Mouse (Mus musculus): ENCODE measurements around the gene Tbc1d21. TPM values are rescaled to one million over a fixed set of nuclear protein-coding genes. Genes with fewer than 3 reads are reported as not detected.

Tbc1d21 gene
- total RNA-seq, 2 experiments from 2014 or later, result not detected

DNA sequence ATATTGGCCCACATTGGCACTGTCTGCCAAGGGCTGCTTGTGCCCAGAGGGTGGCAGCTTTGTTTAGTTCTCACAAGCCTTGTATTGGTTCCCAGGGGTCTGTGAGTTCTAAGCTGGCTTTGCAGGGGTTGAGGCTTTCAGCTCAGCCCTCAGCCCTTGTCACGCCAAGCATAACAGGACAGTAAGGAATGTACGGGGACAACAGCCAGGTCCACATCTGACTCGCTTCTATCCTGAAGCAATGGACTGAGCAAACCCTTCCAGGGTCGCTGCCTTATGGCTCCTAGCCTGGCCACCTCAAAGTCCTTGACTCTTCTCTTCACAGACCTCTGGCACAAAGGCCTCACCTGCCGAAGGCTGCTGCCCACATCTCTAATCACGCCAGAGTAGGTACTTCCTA lies 22.5 kb downstream of the Tbc1d21 start:
- ATAC-seq (replicated peaks; ENCODE audit: low FRiP score, low TSS enrichment, poor library complexity, severe bottlenecking), result no peak

DNA sequence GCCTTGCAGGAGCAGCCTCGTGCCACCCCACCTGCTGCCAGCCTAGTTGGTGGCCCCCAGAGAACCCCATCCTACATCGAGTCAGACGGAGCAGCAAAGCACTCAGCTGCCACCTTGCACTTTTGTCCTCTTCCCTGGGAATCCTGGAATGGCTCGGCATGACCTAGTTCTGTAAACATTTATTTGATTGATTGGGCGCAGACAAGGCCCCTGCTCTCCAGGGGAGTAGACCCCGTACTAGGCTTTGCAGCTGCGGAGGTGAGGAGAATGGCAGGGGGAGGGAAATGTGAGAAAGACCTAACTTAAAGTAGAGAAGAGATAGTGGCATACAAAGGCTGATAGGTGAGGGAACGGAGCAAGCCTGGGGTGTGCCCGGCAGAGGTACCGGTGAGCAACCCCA lies 23.8 kb downstream of the Tbc1d21 start:
- no peak for ATAC-seq (replicated peaks; ENCODE audit: low FRiP score, low TSS enrichment, poor library complexity, severe bottlenecking)

DNA sequence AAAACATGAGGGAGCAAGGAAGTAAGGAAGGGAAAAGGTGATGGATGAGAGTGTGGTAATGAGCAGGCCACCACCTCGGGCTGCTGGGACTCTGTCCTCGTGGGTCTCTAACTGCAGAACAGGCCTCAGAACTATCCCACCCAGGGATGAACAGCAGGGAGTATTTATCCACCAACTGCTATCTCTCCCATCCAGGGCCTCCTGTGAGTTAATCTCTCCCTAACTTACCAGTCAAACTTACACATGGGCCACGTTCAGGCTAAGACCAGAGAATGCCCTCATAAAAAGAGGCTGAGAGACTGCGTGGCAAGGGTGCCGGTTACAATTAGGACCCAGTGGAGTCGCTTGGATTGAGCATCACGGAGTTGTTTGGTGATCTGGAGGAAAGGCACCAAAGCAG lies 24.3 kb downstream of the Tbc1d21 start:
- ATAC-seq (replicated peaks; ENCODE audit: low FRiP score, low TSS enrichment, poor library complexity, severe bottlenecking), result no peak

DNA sequence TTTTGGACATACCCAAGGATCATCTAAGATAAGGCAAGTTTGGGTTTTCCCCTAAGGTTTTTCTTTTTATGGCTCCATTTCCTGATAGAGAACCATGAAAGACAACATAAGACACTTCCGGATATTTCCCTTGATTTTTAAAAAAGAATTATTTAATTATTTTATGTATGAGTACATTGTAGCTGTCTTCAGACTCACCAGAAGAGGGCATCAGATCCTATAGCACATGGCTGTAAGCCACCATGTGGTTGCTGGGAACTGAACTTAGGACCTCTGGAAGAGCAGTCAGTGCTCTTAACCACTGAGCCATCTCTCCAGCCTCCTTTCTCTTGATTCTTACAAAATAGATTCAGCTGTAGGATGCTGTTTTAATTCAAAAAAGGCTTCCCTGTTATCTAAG lies 28.5 kb downstream of the Tbc1d21 start:
- no peak for ATAC-seq (replicated peaks; ENCODE audit: low FRiP score, low TSS enrichment, poor library complexity, severe bottlenecking)

GRCm38 (mm10) chr9:58336650-58337281 lies 33.5 kb downstream of the Tbc1d21 start:
- ATAC-seq (replicated peaks; ENCODE audit: low FRiP score, low TSS enrichment, poor library complexity, severe bottlenecking), result no peak

DNA sequence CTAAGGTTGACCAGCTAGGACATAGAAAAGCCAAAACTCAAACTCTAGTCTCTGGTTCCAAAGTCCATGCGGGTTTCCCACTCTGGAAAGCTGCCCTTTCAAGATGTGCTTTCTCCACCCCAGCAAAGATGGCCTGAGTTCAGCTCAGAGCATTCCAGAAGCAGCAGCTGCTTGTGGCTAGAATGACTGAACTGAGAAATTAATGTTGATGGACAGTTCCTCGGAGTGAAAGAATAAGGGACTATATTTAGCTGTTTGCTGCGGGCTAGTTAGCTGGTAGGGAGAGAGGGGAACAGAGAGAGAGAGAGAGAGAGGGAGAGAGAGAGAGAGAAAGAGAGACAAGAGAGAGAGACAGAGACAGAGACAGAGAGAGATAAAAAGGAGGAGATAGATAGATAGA lies 39.0 kb downstream of the Tbc1d21 start:
- ATAC-seq (replicated peaks; ENCODE audit: low FRiP score, low TSS enrichment, poor library complexity, severe bottlenecking), result no peak

- ATAC-seq (replicated peaks; ENCODE audit: low FRiP score, low TSS enrichment, poor library complexity, severe bottlenecking), result no peak
Measured at GRCm38 (mm10) chr9:58330293-58330692, 40.0 kb downstream of the Tbc1d21 start.

DNA sequence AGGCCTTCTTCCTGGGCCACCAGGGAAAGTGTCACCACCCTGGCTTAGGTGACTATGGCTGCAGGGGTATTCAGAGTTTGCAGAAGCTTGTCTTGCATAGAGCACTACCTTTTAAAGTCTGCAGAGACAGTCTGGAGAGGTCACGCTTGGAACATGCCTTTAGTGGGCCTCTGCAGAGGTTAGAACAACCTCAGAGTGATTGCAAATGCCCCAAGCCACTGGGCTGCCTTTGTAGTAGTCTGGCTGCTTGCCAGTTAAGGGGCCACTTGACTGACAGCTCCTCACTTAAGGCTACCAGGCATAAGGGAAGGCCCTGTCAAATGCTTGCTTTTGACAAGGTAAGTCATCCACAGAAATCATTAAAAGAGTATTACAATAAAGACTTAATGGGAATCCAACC lies 42.9 kb downstream of the Tbc1d21 start:
- ATAC-seq (replicated peaks; ENCODE audit: low FRiP score, low TSS enrichment, poor library complexity, severe bottlenecking), result no peak

- no peak for ATAC-seq (replicated peaks; ENCODE audit: low FRiP score, low TSS enrichment, poor library complexity, severe bottlenecking)
Measured at GRCm38 (mm10) chr9:58326477-58327180, 43.6 kb downstream of the Tbc1d21 start.

GRCm38 (mm10) chr9:58321681-58322080 lies 48.6 kb downstream of the Tbc1d21 start:
- ATAC-seq (replicated peaks; ENCODE audit: low FRiP score, low TSS enrichment, poor library complexity, severe bottlenecking), result no peak

- ATAC-seq (replicated peaks; ENCODE audit: low FRiP score, low TSS enrichment, poor library complexity, severe bottlenecking), result no peak
Measured at GRCm38 (mm10) chr9:58318317-58318716, 51.9 kb downstream of the Tbc1d21 start.

- no peak for ATAC-seq (replicated peaks; ENCODE audit: low FRiP score, low TSS enrichment, poor library complexity, severe bottlenecking)
Measured at GRCm38 (mm10) chr9:58317381-58317780, 52.9 kb downstream of the Tbc1d21 start.

DNA sequence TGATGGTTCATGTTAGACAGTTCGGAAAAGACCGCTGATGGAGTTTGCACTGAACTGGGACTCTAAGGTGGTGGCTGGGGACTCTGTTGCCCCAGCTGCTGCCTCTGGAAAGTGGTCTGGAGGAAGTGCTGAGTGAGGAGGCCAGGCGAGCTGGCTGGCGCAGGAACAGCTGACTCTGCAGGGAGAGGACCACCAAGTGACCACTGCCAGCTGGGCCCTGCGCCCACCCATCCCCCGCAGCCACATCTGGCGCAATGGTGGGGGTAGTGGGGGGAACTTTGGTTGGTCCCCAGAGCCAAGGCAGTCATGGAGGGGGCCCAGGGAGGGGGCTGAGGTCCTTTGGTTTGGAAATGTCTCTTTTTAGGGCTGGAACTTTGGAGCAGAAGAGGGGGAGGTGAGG lies 53.5 kb downstream of the Tbc1d21 start:
- no peak for ATAC-seq (replicated peaks; ENCODE audit: low FRiP score, low TSS enrichment, poor library complexity, severe bottlenecking)

DNA sequence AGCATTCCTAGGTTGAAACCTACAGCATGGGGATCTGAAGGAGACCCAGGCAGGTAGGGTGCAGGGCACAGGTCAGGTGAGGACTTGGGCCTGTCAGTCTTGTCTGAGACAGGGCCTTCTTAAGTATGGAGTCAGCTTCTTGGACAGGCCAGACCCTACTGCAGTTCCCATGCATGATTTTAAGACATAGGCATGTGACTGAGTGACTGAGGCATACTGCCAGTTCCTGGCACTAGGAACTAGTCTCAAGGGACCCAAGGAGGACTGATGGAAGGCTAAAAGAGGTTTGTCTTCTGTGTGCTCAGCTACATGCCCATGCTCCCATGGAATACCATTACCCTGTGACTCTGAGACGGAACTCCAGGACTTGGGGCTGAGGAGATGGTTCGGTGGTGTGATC lies 54.4 kb downstream of the Tbc1d21 start:
- no peak for ATAC-seq (replicated peaks; ENCODE audit: low FRiP score, low TSS enrichment, poor library complexity, severe bottlenecking)

DNA sequence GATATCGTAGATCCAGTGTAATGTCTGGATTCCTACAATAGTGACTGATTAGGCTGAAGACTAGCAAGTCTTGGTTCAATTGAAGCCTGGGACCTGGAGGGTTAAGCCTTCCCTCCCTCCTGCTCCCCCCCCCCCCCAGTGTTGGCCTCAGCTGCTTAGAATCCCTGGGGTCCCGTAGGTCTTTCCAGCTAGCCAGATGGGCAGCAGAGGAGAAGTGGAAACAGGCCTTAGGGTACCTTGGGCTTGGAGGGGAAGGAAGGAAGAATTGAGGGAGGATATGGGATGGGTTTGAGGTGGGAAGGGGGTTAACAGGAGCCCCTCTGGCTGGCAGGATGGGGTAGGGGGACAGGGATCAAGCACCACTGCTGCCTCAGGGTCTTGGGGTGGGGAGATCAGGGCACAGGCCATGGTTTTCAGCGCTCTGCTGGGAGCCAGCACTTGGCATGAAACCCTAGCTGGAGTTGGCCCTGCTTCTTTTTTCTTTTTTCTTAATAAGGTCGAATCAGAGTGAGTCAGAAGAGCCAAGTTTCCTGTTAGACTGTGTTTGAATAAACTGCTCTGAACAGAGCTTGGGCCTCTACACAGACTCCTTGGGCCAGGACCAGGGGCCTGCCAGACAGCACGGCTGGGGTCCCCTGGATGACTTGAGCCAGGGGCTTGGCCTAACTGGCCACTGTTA lies 55.4 kb downstream of the Tbc1d21 start:
- no peak for ATAC-seq (replicated peaks; ENCODE audit: low FRiP score, low TSS enrichment, poor library complexity, severe bottlenecking)

DNA sequence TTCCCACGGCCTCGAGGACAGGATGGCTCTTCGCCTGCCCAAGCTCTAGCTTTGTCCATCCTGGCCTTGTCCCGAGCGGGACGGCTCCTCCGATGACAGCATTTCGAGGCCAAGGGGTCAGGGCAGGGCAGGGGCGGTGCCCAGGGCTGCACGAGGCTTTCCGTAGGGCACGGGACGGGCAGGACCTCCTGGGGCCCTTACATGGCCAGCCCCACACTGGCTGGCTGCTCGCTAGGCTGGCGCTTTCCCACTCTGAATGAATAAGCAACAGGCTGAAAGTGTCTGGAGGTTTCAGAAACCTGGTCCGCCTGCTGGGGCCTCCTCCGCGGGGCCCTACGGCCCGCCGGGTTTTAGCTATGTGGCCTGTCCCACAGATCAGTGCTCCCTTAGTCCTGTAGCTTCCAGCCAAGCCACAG lies 57.3 kb downstream of the Tbc1d21 start, which contains the start of gene Loxl1:
Gene Loxl1, minus strand, starts transcription at position 243 of the 416 bp plus-strand sequence.
- 0 out of 2 replicates have a peak, but pooled peaks have one; percentile 10 for ATAC-seq (replicated peaks; ENCODE audit: low FRiP score, low TSS enrichment, poor library complexity, severe bottlenecking)

GRCm38 (mm10) chr9:58312196-58312943 lies 57.9 kb downstream of the Tbc1d21 start:
- no peak for ATAC-seq (replicated peaks; ENCODE audit: low FRiP score, low TSS enrichment, poor library complexity, severe bottlenecking)

DNA sequence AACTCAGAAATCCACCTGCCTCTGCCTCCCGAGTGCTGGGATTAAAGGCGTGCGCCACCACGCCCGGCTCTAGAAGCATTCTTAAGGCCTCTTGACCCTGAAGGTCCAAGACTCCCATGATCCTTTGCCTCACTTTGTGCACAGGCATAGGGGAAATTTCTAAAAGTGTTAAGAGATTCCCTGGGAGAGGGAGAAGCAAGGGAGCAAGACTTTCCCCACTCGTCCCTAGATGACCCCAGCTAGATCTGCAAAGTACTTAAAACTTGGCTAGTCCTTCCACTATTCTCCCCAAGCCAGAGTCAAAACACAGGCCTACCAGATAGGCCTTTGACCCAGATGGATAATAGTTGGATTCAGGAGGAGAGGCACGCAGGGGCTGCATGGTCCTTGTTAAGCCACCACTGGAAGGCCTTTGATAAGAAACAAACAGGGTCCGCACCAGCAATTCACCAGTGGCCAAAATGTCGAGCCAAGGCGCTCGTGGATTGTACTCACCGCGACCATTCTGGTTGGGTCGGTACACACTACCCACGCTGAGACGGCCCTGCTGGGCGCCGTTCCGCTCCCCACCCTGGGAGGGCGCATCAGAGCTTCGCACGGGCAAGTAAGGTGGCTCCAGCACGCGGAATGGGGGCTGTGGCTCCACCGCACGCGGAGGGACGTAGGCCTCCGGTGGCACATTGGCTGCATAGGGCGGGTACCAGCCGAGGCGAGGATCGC lies 58.9 kb downstream of the Tbc1d21 start:
- no peak for ATAC-seq (replicated peaks; ENCODE audit: low FRiP score, low TSS enrichment, poor library complexity, severe bottlenecking)

- ATAC-seq (replicated peaks; ENCODE audit: low FRiP score, low TSS enrichment, poor library complexity, severe bottlenecking), result no peak
Measured at GRCm38 (mm10) chr9:58310043-58310660, 60.1 kb downstream of the Tbc1d21 start.

All from megakaryocyte-erythroid progenitor cell, adult 5-6 weeks (primary cell).